Mouse (Mus musculus) adrenal gland, postnatal 36 days (tissue): ENCODE measurements around the gene Crb3. TPM values are rescaled to one million over a fixed set of nuclear protein-coding genes. Genes with fewer than 3 reads are reported as not detected.

Source experiments
- DNase-seq, 2 experiments: peaks; one replicate each; pipeline ENCODE4 v3.0.0; 2021; ENCODE audit warnings: mixed read lengths in 1 of 2
- total RNA-seq, 2 experiments: library from RNA; stranded (reverse); gene quantifications; 2 replicates each; pipeline ENCODE4 v1.2.3; 2021

Gene Crb3
- total RNA-seq, 2 experiments from 2014 or later, result 0.82 TPM; not detected in 1

DNA sequence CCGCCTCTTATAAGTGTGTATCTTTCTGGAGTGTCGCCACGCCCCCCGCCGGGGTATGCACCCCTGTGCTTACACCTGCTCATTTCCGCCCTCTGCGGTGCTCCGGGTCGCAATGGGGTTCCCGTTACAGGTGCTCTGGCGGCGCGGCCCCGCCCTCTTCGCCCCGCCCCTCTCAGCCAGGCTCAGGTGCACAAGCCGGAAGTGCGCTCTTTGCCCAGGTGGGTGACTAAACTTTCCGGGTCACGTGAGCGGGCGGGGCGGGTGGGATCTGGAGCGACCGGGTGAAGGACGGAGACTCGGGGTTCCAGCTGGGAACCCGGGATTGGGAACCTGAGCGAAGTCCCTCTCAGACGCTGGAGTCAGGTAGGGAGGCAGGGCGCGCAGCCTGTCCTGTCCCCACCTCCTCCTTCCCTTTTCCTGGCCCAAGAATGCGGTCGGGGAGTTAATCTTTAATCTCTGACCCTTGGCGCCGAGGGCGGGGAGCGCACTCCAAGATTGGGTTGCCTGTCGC, 3.2 kb downstream of the Crb3 start:
- peak in 1 of 2 experiments; percentile 35 for DNase-seq

DNA sequence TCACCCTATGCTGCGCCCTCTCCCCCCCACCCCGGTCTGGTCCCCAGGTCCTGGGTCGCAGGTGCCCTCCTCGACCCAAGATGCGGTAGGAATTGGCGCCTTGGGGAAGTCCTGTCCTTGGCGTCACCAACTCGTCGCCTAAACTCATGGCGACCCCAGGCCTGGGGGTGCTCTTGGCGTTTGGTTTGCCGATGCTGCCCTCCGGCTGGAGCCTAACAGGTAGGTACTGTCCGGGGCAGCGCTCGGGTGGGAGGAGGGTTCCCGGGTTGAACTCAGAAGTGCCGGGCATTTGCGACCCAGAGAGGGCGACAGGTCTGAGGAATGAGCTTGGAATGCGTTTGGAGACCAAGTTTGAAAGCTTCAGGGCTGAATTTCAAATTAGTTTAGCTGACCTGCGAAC, 3.6 kb downstream of the Crb3 start:
- DNase-seq, result no peak

DNA sequence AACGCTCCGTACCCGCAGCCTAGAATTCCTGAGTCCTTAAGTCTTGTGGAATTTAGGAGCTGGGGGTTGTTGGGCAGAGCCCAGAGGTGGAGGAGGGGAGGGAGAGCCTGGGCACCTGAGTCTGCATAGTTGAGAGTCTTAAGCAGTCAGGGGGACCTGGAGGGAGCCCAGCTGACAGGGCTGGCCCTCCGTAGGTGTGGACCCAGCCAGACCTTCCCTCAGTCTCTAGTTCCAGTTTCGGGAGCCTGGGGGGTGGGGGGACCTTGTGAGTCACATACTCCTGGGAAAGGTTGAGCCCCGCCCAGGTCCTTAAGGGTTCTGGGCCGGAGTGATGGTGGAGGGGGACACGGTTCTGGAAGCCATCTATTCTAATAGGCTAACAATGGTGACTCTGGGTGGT, 4.1 kb downstream of the Crb3 start:
- no peak for DNase-seq

DNA sequence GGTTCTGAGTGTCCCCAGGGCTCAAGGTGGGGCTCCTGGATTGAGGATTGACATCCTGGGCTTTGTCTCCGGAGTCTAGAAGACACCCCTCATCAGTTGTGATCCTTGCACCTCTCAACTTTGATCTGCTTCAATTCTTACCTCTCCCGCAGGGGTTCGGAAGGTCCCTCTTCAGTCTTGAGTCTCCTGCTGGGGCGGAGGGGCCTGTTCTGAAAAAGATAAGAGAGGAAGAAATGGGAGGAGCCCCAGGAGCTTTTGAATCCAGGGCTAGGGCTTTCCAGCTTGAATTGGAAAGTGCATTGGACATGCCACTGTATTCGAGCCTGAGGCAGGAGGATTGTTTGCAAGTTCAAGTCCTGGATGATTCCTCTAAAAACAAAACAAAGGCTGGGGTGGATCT, 8.0 kb downstream of the Crb3 start:
- DNase-seq, result no peak

DNA sequence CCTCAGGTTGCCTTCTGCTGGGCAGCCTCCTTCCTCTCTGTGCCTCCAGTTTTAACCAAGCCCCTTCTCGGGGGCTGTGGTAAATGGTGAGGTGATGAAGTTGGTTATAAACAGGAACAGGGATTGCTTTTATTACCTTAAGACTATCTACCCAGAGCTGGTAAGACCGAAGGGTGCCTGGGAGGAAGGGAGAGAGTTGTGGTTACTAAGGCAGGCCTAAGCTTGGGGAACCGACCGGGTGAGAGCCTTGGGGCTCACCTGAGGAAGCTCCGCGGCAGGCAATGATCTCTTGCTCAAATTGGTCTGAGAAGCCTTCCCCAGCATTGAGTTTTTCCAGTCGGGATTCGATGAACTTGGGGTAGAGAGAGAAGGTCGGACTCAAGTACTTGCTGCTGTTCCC, 11.4 kb downstream of the Crb3 start:
- DNase-seq, result no peak

DNA sequence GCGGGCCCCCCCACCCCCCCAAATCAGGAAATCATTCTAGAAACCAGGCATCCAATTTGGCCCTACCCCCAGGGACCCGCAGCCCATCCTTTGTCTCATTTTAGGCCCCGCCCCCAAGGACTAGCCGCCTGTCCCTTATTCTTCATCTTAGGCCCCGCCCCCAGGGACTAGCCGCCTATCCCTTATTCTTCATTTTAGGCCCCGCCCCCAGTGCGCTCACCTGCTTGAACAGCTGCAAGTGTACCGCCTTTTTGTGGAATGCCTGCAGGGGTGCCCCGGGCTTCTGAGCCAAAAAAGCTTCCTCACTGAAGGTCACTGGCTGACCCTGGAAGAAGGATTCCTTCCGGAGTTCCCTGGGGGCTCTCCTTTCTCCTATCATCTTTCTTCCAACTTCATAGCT, 11.8 kb downstream of the Crb3 start:
- DNase-seq, result no peak

DNA sequence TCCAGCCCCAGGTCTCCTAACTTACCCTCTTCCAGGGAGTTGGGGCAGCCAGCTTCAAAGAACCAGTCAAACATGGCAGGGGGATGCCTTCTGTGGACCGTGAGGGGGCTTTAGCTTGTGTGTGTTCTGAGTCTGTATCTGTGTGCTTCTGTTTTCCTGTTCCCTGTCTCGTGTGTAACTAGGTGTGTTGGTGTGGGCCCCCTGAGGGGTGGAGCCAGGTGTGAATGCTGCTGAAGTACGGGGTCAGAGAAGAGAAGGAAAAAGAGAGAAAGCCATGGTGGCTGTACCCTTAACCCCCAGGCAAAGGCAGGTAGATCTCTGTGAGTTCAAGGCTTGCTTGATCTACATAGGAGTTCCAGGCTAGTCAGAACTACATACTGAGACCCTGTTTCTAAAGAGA, 18.0 kb downstream of the Crb3 start:
- no peak for DNase-seq

DNA sequence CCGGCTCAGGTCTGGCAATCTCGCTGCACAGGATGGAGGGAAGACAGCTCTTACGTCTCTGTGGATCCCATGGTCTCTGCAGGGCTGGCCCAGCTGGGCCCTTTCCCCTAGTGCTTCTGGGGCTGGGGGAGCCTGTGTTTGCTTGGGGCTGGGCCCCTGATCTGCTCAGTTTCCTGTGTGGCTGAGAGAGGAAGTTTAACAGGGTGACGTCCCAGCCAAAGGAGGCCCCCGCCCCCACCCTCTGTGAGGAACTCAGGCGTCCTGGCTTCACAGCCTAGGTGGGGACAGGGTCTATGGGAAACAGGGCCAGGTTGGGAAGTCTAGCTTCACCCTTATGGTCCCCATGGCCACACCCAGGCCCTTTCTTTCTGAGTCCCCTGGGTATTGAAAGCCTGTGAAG, 19.4 kb downstream of the Crb3 start, which contains the start of gene Dennd1c:
Gene Dennd1c (minus strand): TSS at position 179 of the 400 bp plus-strand sequence.
- no peak for DNase-seq

DNA sequence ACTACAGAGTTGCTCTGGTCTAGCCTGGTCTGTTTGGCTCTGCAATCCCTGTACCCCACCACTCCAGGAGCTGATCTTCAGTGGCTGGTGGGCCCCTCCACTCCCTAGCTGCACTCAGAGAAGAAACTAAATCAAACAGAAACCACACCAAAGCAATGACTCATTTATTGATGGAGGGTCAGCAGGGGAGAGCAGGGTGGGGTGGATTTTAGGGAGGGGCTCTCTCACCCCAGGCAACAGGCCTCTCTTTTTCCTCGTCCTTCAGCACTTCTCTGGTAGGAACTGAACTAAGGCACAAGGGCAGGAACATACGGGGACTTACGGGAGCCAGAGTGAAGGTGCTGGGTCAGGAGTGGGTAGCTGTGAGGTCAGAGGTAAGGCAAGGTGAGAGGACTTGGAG, 21.0 kb downstream of the Crb3 start:
- no peak for DNase-seq

DNA sequence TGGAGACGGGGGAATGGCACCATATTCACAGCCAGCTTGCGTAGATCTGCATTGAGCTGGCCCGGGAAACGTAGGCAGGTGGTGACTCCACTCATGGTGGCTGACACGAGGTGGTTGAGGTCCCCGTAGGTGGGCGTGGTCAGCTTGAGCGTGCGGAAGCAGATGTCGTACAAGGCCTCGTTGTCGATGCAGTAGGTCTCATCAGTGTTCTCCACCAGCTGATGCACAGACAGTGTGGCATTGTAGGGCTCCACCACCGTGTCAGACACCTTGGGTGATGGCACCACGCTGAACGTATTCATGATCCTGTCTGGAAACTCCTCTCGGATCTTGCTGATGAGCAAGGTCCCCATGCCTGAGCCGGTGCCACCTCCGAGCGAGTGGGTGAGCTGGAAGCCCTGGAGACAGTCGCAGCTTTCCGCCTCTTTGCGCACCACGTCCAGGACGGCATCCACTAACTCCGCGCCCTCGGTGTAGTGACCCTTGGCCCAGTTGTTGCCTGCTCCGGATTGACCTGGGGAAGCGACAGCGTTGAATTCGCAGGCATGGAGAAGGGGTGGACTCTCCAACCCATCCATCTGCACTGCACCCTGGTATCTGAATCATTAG, 22.4 kb downstream of the Crb3 start:
- DNase-seq, result no peak

DNA sequence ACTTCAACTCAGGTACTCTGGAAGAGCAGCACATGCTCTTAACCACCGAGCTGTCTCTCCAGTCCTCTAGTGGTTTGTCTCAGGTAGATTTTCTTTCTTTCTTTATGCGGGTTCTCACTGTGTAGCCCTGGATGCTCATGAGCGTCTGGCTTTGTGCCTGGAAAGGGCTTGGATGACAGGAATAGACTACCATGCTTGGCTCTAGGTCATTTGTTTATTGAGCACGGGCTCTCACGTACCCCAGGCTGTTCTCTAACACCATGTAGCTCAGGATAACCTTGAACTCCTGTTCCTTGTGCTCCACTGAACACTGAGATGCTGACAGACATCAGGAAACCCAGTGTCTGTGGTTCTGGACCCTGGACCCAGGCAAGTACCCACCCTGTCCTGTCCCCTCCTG, 23.6 kb downstream of the Crb3 start:
- DNase-seq, result no peak

DNA sequence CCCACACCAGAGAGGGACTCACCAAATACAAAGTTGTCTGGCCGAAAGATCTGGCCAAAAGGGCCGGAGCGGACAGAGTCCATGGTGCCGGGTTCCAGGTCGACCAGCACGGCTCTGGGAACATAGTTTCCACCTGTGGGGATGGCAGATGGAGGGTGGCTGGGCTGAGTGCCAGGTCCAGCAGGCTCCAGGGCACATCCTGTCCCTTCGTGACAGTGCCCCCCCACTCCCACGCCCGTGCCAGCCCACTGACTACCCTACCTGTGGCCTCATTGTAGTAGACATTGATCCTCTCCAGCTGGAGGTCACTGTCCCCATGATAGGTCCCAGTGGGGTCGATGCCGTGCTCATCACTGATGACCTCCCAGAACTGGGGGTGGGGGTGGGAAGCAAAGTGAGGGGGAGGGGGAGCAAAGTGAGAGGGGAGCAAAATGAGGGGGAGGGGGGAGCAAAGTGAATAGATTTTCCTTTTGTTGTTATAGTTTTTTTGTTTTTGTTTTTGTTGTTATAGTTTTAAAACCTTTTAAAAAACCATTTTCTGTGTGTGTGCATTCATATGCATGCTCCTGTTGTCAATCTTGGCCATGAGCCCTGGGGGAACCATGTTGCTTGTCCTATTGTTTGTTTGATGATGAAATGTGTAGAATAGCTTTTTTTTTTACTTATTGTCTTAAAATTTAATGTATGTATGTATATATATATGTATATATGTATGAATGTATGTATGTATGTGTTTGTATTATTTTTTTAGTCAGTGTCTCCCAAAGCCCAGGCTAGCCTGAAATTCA, 27.3 kb downstream of the Crb3 start:
- DNase-seq, result no peak

DNA sequence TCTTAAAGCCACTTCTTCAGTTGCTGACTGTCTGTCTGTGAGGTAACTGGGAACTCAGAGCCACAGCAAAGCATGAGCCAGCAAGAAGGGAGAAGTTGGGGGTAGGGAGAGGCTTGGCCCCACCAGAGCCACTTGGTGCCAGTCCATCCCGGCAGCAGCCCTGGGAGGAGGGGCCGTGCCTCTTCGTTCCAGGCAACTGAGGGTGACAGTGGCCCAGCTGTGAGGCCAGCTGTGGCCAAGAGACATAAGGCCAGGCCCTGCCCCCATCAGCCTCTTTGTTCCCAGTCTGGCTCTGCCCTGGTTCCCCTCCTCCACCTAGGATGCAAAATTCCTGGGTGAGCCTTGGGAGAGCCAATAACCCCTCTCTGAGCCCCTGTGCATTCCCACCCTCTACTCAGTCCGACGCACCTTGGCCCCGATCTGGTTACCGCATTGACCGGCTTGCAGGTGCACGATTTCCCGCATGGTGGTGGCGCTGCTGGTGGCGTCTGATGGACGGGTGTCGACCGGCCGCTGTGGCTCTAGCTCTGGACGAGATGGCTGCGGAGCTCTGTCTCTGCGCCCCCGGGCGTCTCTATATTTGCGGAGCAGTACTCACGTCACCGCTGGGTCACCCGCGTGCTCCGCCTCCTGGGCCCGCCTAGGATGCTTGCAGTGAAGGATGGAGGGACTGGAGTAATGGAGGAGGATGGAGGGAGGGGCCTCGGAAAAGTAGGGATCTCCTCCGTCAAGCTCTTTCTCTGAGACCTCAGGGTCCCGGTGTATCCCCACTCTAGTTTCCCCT, 28.3 kb downstream of the Crb3 start, which contains the start of gene Tubb4a:
Gene Tubb4a (minus strand): TSS at position 734 of the 784 bp plus-strand sequence.
- DNase-seq, result peak; percentile 30 to 49

DNA sequence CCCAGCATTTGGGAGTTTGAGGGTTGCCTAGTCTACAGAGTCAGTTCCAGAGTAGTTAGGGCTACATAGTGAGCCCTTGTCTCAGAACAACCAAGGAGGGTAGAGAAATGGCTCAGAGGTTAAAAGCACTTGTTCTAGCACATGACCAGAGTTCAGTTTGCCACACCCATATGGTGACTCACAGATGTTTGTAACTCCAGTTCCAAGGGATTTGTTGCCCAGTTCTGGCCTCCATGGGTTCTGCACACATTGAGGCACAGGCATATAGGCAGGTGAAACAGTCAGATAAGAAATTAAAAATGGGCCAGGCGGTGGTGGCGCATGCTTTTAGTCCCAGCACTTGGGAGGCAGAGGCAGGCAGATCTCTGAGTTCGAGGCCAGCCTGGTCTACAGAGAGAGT, 35.3 kb downstream of the Crb3 start:
- no peak for DNase-seq

DNA sequence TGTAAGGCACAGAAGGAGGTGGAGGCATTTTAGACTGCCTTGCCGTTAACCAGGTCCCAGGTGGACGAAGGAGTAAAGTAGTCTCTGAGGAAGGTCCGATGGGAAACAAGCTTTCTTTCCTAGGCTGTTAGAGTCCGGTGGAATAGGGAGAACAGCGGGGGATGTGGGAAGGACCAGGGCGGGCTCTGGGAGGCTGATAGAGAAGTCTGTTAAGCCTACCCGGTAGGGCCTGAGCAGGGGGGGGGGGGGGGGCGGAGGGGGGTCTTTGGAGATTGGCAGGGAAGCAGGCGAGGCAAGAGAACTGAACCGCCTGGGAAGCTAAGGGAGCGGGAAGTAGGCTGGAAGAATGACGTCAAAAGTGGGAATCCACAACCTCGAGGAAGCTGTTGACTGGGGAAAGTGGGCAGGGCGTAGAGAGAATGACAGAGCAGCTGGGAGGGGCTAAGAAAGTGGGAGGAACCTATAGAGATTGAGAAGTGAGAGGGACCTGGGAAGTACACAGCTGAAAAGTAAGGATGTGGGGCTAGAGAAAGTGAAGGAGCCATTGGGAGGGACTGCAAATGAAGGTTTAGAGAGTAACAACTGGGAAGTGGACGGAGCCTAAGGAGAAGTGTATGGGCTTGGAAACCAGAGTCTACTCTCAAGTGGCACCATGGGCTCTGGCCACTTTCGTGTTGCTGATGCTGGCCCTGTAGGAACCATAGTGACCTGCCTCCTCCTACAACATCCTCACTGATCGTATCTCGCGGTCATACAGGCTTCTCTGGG, 37.1 kb downstream of the Crb3 start:
- DNase-seq, result peak in 1 of 2 experiments; percentile 54

DNA sequence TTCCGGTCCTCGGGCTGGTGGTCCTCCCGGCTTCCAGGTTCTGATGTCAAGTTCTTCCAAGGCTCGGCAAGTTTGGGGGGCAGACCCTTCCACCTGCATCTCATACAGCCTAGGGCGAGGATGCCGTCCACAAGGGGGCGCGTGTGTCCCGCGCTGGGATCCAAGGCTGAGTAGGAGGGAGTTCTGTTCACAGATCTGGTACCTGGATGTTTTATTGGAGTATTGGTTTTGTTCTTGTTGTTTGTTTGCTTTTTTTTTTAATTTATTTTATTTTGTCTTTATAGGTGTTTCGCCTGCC, 37.7 kb downstream of the Crb3 start:
- DNase-seq, result peak; percentile 86 to 91

DNA sequence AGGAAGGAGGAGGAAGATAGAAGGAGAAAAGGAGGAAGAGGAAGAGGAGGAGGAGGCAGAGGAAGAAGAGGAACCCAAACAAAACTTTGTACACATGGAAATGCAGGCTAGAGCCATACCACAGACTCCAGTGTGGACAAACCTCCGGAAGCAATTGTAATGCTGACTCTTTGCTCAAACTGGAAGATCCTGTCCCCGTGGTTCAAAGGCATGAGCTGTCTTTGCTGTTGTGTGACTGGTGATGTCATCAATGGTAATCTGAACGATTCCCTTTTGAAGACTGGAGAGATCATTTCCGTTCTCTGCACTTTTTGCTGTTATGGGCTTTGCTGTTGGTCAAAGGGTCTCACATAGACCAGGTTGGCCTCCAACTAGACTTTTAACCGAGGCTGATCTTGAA, 39.4 kb downstream of the Crb3 start:
- DNase-seq, result no peak

DNA sequence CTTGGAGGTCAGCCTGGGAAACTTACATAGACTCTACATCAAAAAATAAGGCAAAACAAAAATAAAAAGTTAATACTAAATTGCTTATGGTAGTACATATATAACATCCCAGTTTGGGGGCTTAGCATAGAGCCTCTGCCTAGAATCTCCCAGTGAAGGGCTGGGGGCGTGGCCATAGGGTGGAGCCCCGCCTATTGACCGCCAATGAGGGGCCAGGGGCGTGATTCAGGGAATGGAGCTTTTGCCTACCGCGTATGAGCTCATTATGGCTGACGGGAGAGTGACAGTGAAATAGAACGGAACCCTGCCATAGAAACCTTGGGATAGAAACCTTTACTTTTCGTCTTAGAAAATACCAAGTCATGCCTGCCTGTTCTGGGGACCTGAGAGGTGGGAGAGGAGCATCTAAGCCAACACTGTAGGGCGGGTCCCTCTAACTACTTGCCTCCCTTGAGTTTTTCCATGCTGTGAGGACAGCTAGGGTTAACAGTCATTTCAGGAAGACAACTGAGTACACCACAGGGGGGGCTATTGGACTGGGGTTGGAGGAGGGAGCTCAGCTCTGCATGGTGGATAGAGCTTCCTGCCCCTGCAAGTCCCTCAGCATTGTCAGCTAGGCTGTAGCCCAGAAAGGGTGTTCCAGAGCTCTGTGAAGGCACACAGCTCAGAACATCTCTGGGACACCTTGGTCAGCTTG, 40.9 kb downstream of the Crb3 start:
- peak in 1 of 2 experiments; percentile 46 for DNase-seq

DNA sequence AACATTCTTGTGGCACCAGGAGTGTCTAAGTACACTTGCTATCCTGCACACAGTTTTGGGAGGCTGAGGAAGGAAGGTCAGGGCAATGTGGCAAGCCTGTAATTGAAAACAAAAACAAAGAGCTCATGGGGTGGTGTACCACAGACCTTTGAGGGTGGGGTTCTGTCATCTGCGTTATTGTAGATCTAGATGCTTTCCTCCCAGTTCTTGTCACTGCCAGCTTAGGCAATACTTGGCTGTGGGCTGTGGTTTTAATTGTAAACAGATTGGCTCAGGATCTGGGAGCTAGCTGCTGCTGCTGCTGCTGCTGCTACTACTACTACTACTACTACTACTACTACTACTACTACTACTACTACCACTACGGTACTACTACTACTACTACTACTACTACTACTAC, 43.4 kb downstream of the Crb3 start:
- no peak for DNase-seq

DNA sequence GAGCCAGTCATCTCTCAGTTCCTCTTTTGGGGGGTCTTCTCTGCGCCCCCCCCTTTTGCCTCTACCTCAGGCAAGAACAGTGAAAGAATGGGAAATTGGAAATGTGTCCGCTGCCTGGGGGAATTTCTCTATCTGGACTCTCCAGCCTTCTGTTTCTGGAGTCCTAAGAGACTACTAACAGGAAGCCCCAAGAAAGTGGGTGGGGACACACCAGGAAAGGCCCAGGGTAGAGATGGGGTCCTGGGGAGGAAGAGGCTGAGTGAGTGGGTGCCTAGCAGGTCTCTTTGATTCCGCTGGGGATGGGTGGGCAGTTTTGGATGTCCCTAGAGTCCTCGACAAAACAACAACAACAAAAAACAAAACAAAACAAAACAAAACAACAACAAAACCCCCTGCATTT, 45.6 kb downstream of the Crb3 start:
- DNase-seq, result no peak
